Mouse (Mus musculus): ENCODE data around the gene Ropn1l.

Ropn1l gene

GRCm38 (mm10) chr15:31441996-31442395 lies 11.5 kb downstream of the Ropn1l start:
- DNase-seq = no peak

- DNase-seq = no peak
These were observed 16.7 kb downstream of the Ropn1l start for GRCm38 (mm10) chr15:31436811-31437210.

- DNase-seq = no peak
These were observed 17.5 kb downstream of the Ropn1l start for GRCm38 (mm10) chr15:31436083-31436482.

GRCm38 (mm10) chr15:31433768-31434167 lies 19.8 kb downstream of the Ropn1l start:
- DNase-seq = no peak

- DNase-seq = no peak
These were observed 21.7 kb downstream of the Ropn1l start for GRCm38 (mm10) chr15:31431847-31432246.

GRCm38 (mm10) chr15:31430014-31430413 lies 23.5 kb downstream of the Ropn1l start:
- no peak for DNase-seq

- DNase-seq = no peak
These were observed 24.1 kb downstream of the Ropn1l start for GRCm38 (mm10) chr15:31429429-31429828.

- DNase-seq = no peak
These were observed 25.0 kb downstream of the Ropn1l start for GRCm38 (mm10) chr15:31428571-31428970.

- DNase-seq = no peak
These were observed 26.1 kb downstream of the Ropn1l start for GRCm38 (mm10) chr15:31427390-31427789.

GRCm38 (mm10) chr15:31426066-31426706 lies 27.4 kb downstream of the Ropn1l start:
- DNase-seq = no peak

- DNase-seq = no peak
These were observed 30.7 kb downstream of the Ropn1l start for GRCm38 (mm10) chr15:31422649-31423369.

GRCm38 (mm10) chr15:31419037-31419436 lies 34.5 kb downstream of the Ropn1l start:
- peak; percentile 57 for DNase-seq

GRCm38 (mm10) chr15:31418686-31419024 lies 34.9 kb downstream of the Ropn1l start:
- no peak for DNase-seq

- peak; percentile 53 for DNase-seq
These were observed 35.5 kb downstream of the Ropn1l start for GRCm38 (mm10) chr15:31417796-31418685.

- no peak for DNase-seq
These were observed 36.1 kb downstream of the Ropn1l start for GRCm38 (mm10) chr15:31417409-31417795.

- DNase-seq = no peak
These were observed 38.4 kb downstream of the Ropn1l start for GRCm38 (mm10) chr15:31415181-31415580.

- peak; percentile 63 for DNase-seq
These were observed 39.2 kb downstream of the Ropn1l start for GRCm38 (mm10) chr15:31414179-31414898.

GRCm38 (mm10) chr15:31413662-31414061 lies 39.9 kb downstream of the Ropn1l start:
- DNase-seq = no peak

GRCm38 (mm10) chr15:31412933-31413332 lies 40.6 kb downstream of the Ropn1l start:
- DNase-seq = peak; percentile 42

- no peak for DNase-seq
These were observed 41.1 kb downstream of the Ropn1l start for GRCm38 (mm10) chr15:31412436-31412835.

- peak; percentile 73 for DNase-seq
These were observed 46.0 kb downstream of the Ropn1l start for GRCm38 (mm10) chr15:31407490-31407889.

GRCm38 (mm10) chr15:31406881-31407280 lies 46.7 kb downstream of the Ropn1l start:
- peak; percentile 45 for DNase-seq

GRCm38 (mm10) chr15:31404346-31404745 lies 49.2 kb downstream of the Ropn1l start:
- DNase-seq = no peak
